Mouse (Mus musculus) E14TG2a.4 (cell line): Measurements from ENCODE around the gene Pea15a.
A peak's percentile ranks its signal among the peaks of the same experiment; 100 is the strongest.
"Not testable (repeated sequence)": the region's sequence is repeated elsewhere in the genome, so short reads cannot be mapped to it uniquely, and the experiment has no call there.

Source experiments
- H3K27me3 ChIP-seq: 2 replicates; pipeline ENCODE4 v1.6.1; 2014; ENCODE audit warnings: low read length, control low read depth; ENCODE audit not compliant: insufficient read depth
- H3K36me3 ChIP-seq: 2 replicates; pipeline ENCODE4 v1.6.1; 2014; ENCODE audit warnings: low read length, control low read depth; ENCODE audit not compliant: insufficient read depth
- H3K4me1 ChIP-seq: replicated peaks from 2 replicates; pipeline ENCODE4 v1.6.1; 2014; ENCODE audit warnings: low read depth, low read length, control low read depth
- H3K4me3 ChIP-seq: replicated peaks from 2 replicates; pipeline ENCODE4 v1.5.1; 2014; ENCODE audit warnings: mild to moderate bottlenecking, low read length
- H3K9me3 ChIP-seq: 2 replicates; pipeline ENCODE4 v1.6.1; 2014; ENCODE audit warnings: low read length, control low read depth
- CTCF ChIP-seq: conservative IDR thresholded peaks from 2 replicates; pipeline ENCODE4 v1.5.1; 2014; ENCODE audit warnings: low read length
- NANOG ChIP-seq: IDR thresholded peaks from 2 replicates; pipeline ENCODE4 v1.6.1; 2014; ENCODE audit warnings: borderline replicate concordance, low read length, mixed read lengths
- POU5F1 ChIP-seq: IDR thresholded peaks from 2 replicates; pipeline ENCODE4 v1.6.1; 2014; ENCODE audit warnings: low read length, borderline replicate concordance

Pea15a gene

DNA sequence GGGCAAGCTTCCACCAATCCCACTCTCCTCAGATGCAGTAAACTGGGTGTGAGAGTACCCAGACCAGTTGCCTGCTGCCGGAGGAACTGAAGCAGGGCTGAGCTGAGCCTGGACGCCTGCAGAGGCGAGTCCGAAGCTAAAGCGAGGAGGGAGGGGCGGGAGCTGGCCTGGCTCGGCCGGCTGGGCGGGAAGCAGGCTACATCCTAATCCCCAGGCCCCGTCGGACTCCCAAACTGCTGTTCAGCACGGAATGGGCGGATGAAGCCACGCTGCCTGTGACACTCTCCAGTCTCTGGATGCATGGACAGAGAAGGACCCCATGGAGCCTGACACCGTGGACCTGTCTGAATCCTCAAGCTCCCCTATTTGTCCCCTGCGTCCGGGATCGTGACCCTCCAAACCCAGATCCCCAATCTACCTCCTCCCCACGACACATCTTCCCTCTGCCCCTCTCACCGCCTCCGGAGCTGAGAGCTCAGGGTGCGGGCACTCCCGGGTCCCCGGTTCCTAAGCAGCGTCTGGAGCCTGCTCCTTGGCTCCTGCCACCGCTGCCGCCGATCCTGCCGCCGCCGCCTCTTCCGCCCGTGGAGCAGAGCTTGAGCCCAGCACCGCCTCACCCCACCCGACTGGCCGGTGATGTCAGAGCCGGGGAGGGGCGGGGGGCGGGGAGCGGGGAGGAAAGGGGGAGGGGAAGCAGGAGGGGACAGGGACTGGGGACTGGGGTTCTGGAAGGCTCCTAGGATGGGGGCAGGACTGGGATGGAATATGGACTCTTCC is at the start of gene Pea15a:
TSS of gene Pea15a (minus strand) at position 664 of the 777 bp plus-strand sequence.
- peak within 1 kb of the TSS; percentile 84 for H3K4me3 ChIP-seq
- TF ChIP-seq POU5F1 (no peak), NANOG (no peak)
- no peaks in the 10 kb centered on the region for H3K9me3 ChIP-seq
- H3K4me1 ChIP-seq = peaks cover 74% of the 10 kb centered on the region
- H3K36me3 ChIP-seq = peaks cover 14% of the 10 kb centered on the region
- H3K27me3 ChIP-seq = peaks cover 6% of the 10 kb centered on the region

DNA sequence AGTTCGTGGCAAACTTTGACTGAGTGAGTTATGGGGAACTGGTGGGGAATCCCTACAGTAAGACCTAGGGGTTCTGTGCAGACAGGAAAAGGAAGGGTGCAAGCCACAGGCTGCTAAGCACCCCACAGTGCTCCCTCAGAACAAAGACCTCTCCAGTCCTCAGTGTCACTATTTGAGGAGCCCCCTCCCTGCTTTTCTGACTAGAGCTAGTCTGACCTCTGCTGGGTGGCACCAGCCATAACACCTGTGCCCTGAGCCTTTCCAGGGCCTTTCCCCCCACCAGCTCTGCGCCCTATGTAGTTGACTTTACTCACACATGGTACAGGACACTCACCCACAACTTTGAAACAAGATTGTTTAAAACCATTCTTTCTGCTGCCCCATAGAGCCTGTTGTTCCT is 41.1 kb upstream of the Pea15a start:
- TF ChIP-seq NANOG (no peak), CTCF (peak; percentile 69), POU5F1 (no peak)
- Histone ChIP-seq H3K4me3 (no peak overlapping the region), H3K27me3 (peaks cover 25% of the 10 kb centered on the region), H3K4me1 (peaks cover 24% of the 10 kb centered on the region), H3K36me3 (no peaks in the 10 kb centered on the region), H3K9me3 (no peaks in the 10 kb centered on the region)

DNA sequence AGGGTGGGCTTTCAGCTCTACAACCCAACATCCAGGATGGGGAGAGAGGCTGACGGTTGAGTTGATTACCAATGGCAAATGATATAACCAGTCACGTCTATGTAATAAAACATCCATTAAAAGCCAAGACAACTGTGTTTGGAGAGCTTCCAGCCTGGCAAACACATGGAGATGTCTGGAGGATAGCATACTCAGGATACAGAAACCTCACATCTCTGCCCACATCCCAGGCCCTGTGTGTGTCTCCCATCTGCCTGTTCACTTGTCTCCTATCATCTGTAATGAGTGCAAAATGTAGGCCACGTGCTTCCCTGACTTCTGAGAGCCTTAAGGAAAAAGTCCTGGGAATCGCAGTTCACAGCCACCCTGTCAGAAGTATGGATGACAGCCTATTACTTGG is 40.6 kb upstream of the Pea15a start:
- Histone ChIP-seq H3K36me3 (no peaks in the 10 kb centered on the region), H3K27me3 (peaks cover 25% of the 10 kb centered on the region), H3K4me1 (peaks cover 29% of the 10 kb centered on the region), H3K4me3 (no peak overlapping the region), H3K9me3 (no peaks in the 10 kb centered on the region)
- TF ChIP-seq CTCF = no peak
- TF ChIP-seq NANOG = no peak

DNA sequence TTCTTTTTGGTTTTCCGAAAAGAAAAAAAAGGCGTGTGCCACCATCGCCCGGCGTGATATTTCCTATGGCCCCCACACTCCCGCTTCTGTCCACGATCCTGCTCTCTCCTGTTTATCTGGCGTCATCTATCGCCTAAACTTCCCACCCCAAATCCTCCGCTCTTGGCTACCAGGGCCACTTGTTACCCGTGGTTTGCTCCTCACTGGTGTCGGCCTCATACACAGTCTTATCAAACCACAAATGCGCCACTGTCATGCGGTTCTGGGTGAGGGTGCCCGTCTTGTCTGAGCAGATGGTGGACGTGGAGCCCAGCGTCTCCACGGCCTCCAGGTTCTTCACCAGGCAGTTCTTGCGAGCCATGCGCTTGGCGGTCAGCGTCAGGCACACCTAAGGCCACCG is 38.0 kb upstream of the Pea15a start:
- Histone ChIP-seq H3K4me3 (peak overlapping the region; percentile 57), H3K4me1 (peaks cover 54% of the 10 kb centered on the region), H3K27me3 (peaks cover 21% of the 10 kb centered on the region)
- not testable (repeated sequence) for H3K9me3 ChIP-seq, H3K36me3 ChIP-seq

DNA sequence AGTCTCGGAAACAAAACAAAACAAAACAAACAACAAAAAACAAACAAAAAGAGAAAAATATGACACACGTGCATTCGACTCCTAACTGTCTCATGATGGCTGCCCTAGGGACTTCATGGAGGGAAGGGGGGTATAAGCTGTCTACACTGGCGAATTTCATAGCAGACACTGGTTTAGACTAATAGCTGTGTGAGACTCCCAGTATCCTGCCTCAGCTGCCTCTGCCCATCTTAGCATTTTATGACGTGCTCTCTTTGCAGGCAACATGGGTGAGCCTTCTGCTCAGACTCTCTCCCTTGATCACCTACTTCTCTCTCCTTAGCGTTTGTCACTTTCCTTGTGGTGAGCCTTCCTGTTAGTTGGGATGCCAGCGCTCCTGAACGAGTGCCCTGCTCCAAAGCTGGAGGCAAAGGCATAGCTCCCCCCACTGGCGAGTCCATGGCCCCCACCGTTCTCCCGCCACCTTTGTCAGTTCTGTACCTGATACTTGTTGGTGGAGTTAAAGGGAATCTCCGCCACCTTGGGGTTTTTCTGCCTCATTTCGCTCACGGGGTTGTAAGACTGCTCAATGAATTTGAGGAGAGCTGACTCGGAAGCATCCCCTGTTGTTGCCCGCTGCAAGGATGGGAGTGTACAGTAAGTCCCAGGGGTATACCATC is 37.1 kb upstream of the Pea15a start:
- TF ChIP-seq CTCF (0 out of 2 replicates have a peak, but pooled peaks have one; percentile 10), POU5F1 (no peak)

DNA sequence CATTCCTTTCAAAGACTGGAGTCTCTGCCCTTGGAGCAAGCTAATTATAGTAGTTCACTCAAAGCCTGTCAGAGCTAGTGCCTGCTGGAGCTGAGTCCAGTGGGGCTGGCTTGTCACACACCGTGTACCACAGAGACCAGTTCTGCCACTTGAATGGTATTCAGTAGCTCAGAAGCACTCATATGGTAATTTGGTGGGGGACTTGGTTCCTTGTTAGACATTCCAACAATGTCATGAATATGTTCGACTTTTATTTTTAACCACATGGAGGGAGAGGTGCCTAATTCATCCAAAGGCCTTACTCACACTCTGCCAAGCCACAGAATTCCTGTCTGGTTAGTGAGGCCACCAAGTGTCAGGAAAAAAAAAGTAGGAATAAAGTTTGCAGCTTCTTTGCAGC is 35.8 kb upstream of the Pea15a start:
- Histone ChIP-seq H3K4me1 (peaks cover 72% of the 10 kb centered on the region), H3K36me3 (no peaks in the 10 kb centered on the region), H3K9me3 (no peaks in the 10 kb centered on the region), H3K27me3 (peaks cover 19% of the 10 kb centered on the region), H3K4me3 (no peak overlapping the region)
- TF ChIP-seq NANOG (no peak), CTCF (no peak), POU5F1 (no peak)

More for the DNA sequence above, 37.1 kb upstream of the Pea15a start:
- Histone ChIP-seq H3K27me3 (peaks cover 19% of the 10 kb centered on the region), H3K4me1 (peaks cover 62% of the 10 kb centered on the region), H3K4me3 (no peak overlapping the region), H3K36me3 (no peaks in the 10 kb centered on the region), H3K9me3 (no peaks in the 10 kb centered on the region)

DNA sequence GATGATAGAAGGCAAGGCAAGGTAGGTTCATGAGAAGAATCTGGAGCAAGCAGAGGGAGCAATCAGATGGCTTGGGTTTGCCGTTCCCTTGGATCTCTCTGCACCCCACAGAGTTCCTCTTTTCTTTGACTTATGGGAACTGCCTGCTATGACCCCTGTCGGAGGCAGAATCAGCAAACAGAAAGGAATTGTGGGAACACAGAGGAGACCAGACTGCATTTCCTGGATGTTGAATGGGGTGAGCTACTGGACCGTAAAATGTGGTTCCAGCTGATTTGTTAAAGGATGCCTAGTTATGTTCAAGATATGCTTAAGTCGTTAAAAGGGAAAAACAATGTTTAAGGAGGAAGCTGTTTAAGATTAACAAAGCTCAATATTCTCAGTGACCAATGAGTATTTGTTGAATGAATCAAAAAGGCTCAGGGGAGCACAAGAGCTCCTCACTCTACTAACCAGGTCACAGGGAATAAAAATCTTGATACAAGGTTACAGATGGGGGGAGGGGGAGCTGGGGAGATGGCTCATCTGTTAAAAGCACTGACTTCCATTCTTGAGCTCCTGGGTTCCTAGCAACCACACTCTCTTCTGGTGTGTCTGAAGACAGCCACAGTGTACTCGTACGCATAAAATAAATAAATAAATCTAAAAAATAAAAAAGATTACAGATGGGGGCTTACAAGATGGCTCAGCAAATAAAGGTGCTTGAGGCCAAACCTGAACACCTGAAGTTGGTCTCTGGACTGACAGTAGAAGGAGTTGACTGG is 34.5 kb upstream of the Pea15a start:
- Histone ChIP-seq H3K36me3 (no peaks in the 10 kb centered on the region), H3K4me1 (peaks cover 78% of the 10 kb centered on the region), H3K4me3 (no peak overlapping the region), H3K27me3 (peaks cover 19% of the 10 kb centered on the region), H3K9me3 (no peaks in the 10 kb centered on the region)
- TF ChIP-seq POU5F1 (no peak), CTCF (no peak), NANOG (no peak)

DNA sequence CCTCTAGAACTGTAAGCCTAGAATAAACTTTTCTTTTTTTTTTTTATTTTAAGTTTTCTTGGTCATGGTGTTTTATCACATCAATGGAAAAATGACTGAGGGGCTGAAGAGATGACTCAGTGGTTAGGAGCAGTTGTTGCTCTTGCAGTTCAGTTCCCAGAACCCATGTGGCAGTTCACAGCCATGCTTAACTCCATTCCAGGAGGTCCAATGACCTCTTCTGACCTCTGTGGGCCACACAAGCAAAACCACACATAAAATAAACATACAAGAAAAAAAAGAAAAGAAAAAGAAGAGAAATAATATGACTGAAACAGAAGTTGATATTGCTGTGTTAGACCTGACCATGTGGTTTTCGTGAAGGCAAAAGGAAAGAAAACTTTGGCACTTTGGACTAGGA is 22.6 kb upstream of the Pea15a start:
- no peaks in the 10 kb centered on the region for H3K4me1 ChIP-seq
- peaks cover 5% of the 10 kb centered on the region; the same call in 1 of the 2 replicates for H3K36me3 ChIP-seq
- H3K4me3 ChIP-seq = no peak overlapping the region
- H3K9me3 ChIP-seq = no peaks in the 10 kb centered on the region
- H3K27me3 ChIP-seq = 0 out of 2 replicates have a peak, but pooled peaks cover 4% of the 10 kb centered on the region
- TF ChIP-seq NANOG (no peak), CTCF (no peak), POU5F1 (no peak)
